Mouse (Mus musculus) ovary, postnatal 36 days (tissue): ENCODE data around the gene Qprt.

Experiments
- DNase-seq: peaks from one replicate; pipeline ENCODE4 v3.0.0; 2022; ENCODE audit warnings: low spot score, mixed read lengths

Gene Qprt

GRCm38 (mm10) chr7:127121911-127122270 is at the start of gene Qprt:
Qprt (minus strand) TSS chr7:127122226.
- DNase-seq: no peak

- no peak for DNase-seq
These were observed 44.5 kb upstream of the Qprt start for GRCm38 (mm10) chr7:127166501-127166900.

- DNase-seq: no peak
These were observed 43.8 kb upstream of the Qprt start for GRCm38 (mm10) chr7:127165607-127166493.

- DNase-seq: no peak
These were observed 42.0 kb upstream of the Qprt start for GRCm38 (mm10) chr7:127164002-127164401.

GRCm38 (mm10) chr7:127162546-127162945 is 40.5 kb upstream of the Qprt start:
- no peak for DNase-seq

- no peak for DNase-seq
These were observed 35.5 kb upstream of the Qprt start for GRCm38 (mm10) chr7:127157548-127157947.

GRCm38 (mm10) chr7:127153477-127153876 is 31.5 kb upstream of the Qprt start:
- DNase-seq: no peak

- DNase-seq: no peak
These were observed 30.4 kb upstream of the Qprt start for GRCm38 (mm10) chr7:127152464-127152863.

- DNase-seq: no peak
These were observed 25.9 kb upstream of the Qprt start for GRCm38 (mm10) chr7:127147901-127148300.

GRCm38 (mm10) chr7:127146267-127146603 is 24.2 kb upstream of the Qprt start:
- no peak for DNase-seq

GRCm38 (mm10) chr7:127145387-127146266 is 23.6 kb upstream of the Qprt start:
- DNase-seq: no peak

- no peak for DNase-seq
These were observed 22.4 kb upstream of the Qprt start for GRCm38 (mm10) chr7:127144412-127144811.

- no peak for DNase-seq
These were observed 20.6 kb upstream of the Qprt start for GRCm38 (mm10) chr7:127142666-127143065.

- DNase-seq: no peak
These were observed 20.2 kb upstream of the Qprt start for GRCm38 (mm10) chr7:127142214-127142613.

- no peak for DNase-seq
These were observed 18.8 kb upstream of the Qprt start for GRCm38 (mm10) chr7:127140623-127141404.

GRCm38 (mm10) chr7:127139562-127139961 is 17.5 kb upstream of the Qprt start:
- DNase-seq: no peak

GRCm38 (mm10) chr7:127139100-127139499 is 17.1 kb upstream of the Qprt start:
- no peak for DNase-seq

GRCm38 (mm10) chr7:127137262-127138017 is 15.4 kb upstream of the Qprt start, which contains the start of gene Spn:
Spn (minus strand) TSS chr7:127137823.
- no peak for DNase-seq

GRCm38 (mm10) chr7:127136181-127137071 is 14.4 kb upstream of the Qprt start:
- DNase-seq: no peak

GRCm38 (mm10) chr7:127134821-127135447 is 12.9 kb upstream of the Qprt start:
- no peak for DNase-seq
